Mouse (Mus musculus) midbrain, postnatal 0 days (tissue): ENCODE measurements around the gene Ptgdr2. TPM values are rescaled to one million over a fixed set of nuclear protein-coding genes. Genes with fewer than 3 reads are reported as not detected.

ENCODE experiments used
- ATAC-seq: fragments of 200-750 bp; cut with Nextera tagmentation; 2 replicates; pipeline ENCODE4 v1.8.0; 2017; ENCODE audit warnings: moderate number of reproducible peaks, mild to moderate bottlenecking, moderate TSS enrichment, moderate library complexity; ENCODE audit not compliant: low FRiP score
- DNase-seq: peaks from one replicate; pipeline ENCODE4 v3.0.0-alpha.2; 2015; ENCODE audit warnings: low spot score
- H3K27ac ChIP-seq: fragments of 300-500 bp; sonication (generic); 2 replicates; pipeline ENCODE4 v1.5.1; 2014; ENCODE audit warnings: low read depth, mild to moderate bottlenecking, low read length, mixed read lengths
- H3K27me3 ChIP-seq: fragments of 300-500 bp; sonication (generic); 2 replicates; pipeline ENCODE4 v1.6.1; 2014; ENCODE audit warnings: low read length, control low read depth, mixed read lengths; ENCODE audit not compliant: insufficient read depth
- H3K36me3 ChIP-seq: fragments of 300-500 bp; sonication (generic); 2 replicates; pipeline ENCODE4 v1.6.1; 2014; ENCODE audit warnings: low read length, control low read depth, mixed read lengths; ENCODE audit not compliant: insufficient read depth
- H3K4me1 ChIP-seq: fragments of 300-500 bp; sonication (generic); 2 replicates; pipeline ENCODE4 v1.6.1; 2014; ENCODE audit warnings: mild to moderate bottlenecking, control low read depth, antibody characterized with exemption, low read length, mixed read lengths; ENCODE audit not compliant: insufficient read depth
- H3K4me2 ChIP-seq: fragments of 300-500 bp; sonication (generic); 2 replicates; pipeline ENCODE4 v1.6.1; 2014; ENCODE audit warnings: low read depth, mild to moderate bottlenecking, low read length, mixed read lengths; ENCODE audit not compliant: poor library complexity, severe bottlenecking
- H3K4me3 ChIP-seq: fragments of 300-500 bp; sonication (generic); 2 replicates; pipeline ENCODE4 v1.5.1; 2014; ENCODE audit warnings: low read depth, mild to moderate bottlenecking, low read length, moderate library complexity
- H3K9ac ChIP-seq: fragments of 300-500 bp; sonication (generic); replicated peaks from 2 replicates; pipeline ENCODE4 v1.6.1; 2014; ENCODE audit warnings: mild to moderate bottlenecking, low read length, moderate library complexity, mixed read lengths; ENCODE audit not compliant: poor library complexity, severe bottlenecking
- H3K9me3 ChIP-seq: fragments of 300-500 bp; sonication (generic); 2 replicates; pipeline ENCODE4 v1.6.1; 2016; ENCODE audit warnings: low read length, control low read depth
- CTCF ChIP-seq: IDR thresholded peaks from 2 replicates; pipeline ENCODE4 v1.5.1; 2016; ENCODE audit warnings: antibody characterized with exemption, mild to moderate bottlenecking
- WGBS: fragments of 180-500 bp; shearing (Covaris S2); extraction: QIAGEN DNeasy Blood & Tissue Kit; methylation state at CpG from one replicate; pipeline ENCODE4 v1.1.7; 2014; 5-methylcytosine and 5-hydroxymethylcytosine counted together
- polyA plus RNA-seq: library from polyadenylated mRNA; unstranded; fragments of >200 nt; fragmentation: Nextera tagmentation; extraction: Ambion mirVana; gene quantifications from 2 replicates; pipeline ENCODE4 v1.2.1, GENCODE M21; 2015
- total RNA-seq: library from RNA; depleted of rRNA; stranded (reverse); fragments of >200 nt; gene quantifications from 2 replicates; pipeline ENCODE4 v1.2.3, GENCODE M21; 2014

Ptgdr2 gene
- total and polyA plus RNA-seq, 2 experiments from 2014 or later, result 0.16 to 1.4 TPM

GRCm38 (mm10) chr19:10947219-10947618, 10.3 kb downstream of the Ptgdr2 start:
- peaks cover 25% of the 10 kb centered on the region for H3K36me3 ChIP-seq
- H3K27ac ChIP-seq, result no peak overlapping the region
- peak overlapping the region; percentile 80 for H3K9ac ChIP-seq
- no peaks in the 10 kb centered on the region for H3K27me3 ChIP-seq
- TF ChIP-seq CTCF, result no peak
- DNase-seq, result no peak
- H3K4me2 ChIP-seq, result peak overlapping the region; percentile 100
- WGBS, result 92% methylated on average over 5 of the region's 5 CpGs
- ATAC-seq, result no peak
- H3K9me3 ChIP-seq, result no peaks in the 10 kb centered on the region
- peak overlapping the region; percentile 78 for H3K4me3 ChIP-seq
- peaks cover 17% of the 10 kb centered on the region; the same call in 1 of the 2 replicates for H3K4me1 ChIP-seq

GRCm38 (mm10) chr19:10948416-10948815, 11.5 kb downstream of the Ptgdr2 start:
- peak overlapping the region; percentile 100 for H3K4me2 ChIP-seq
- TF ChIP-seq CTCF, result no peak
- ATAC-seq, result 0 out of 2 replicates have a peak, but pooled peaks have one; percentile 1
- DNase-seq, result no peak
- no peak overlapping the region for H3K27ac ChIP-seq
- peak overlapping the region; percentile 80 for H3K9ac ChIP-seq
- H3K9me3 ChIP-seq, result no peaks in the 10 kb centered on the region
- H3K36me3 ChIP-seq, result peaks cover 17% of the 10 kb centered on the region
- H3K4me1 ChIP-seq, result peaks cover 17% of the 10 kb centered on the region; the same call in 1 of the 2 replicates
- H3K4me3 ChIP-seq, result peak overlapping the region; percentile 78
- WGBS, result under 1% methylated on average over 20 of the region's 20 CpGs
- no peaks in the 10 kb centered on the region for H3K27me3 ChIP-seq

GRCm38 (mm10) chr19:10949112-10949511, 12.2 kb downstream of the Ptgdr2 start, which contains the start of gene Ccdc86:
TSS of gene Ccdc86 (minus strand) at chr19:10949266.
- WGBS, result 0% methylated on average over 30 of the region's 30 CpGs
- Histone ChIP-seq H3K9me3 (no peaks in the 10 kb centered on the region), H3K4me2 (peak within 1 kb of the TSS; percentile 100), H3K36me3 (peaks cover 12% of the 10 kb centered on the region), H3K27ac (0 out of 2 replicates have a peak within 1 kb of the TSS, but pooled peaks have one; percentile 18), H3K4me1 (peaks cover 17% of the 10 kb centered on the region; the same call in 1 of the 2 replicates), H3K27me3 (no peaks in the 10 kb centered on the region), H3K9ac (peak within 1 kb of the TSS; percentile 80), H3K4me3 (peak within 1 kb of the TSS; percentile 78)
- peak; percentile 97 for ATAC-seq
- no peak for TF ChIP-seq CTCF
- DNase-seq, result peak; percentile 99

- no peaks in the 10 kb centered on the region for H3K27me3 ChIP-seq
- H3K4me3 ChIP-seq, result peak overlapping the region; percentile 78
- no peak for TF ChIP-seq CTCF
- peak overlapping the region; percentile 100 for H3K4me2 ChIP-seq
- H3K27ac ChIP-seq, result 0 out of 2 replicates have a peak overlapping the region, but pooled peaks have one; percentile 18
- peaks cover 17% of the 10 kb centered on the region; the same call in 1 of the 2 replicates for H3K4me1 ChIP-seq
- H3K36me3 ChIP-seq, result peaks cover 7% of the 10 kb centered on the region
- no peak overlapping the region; the same call in 1 of the 2 replicates for H3K9ac ChIP-seq
- WGBS, result 35% methylated on average over 9 of the region's 9 CpGs
- ATAC-seq (peak; percentile 20; the same call in 1 of the 2 replicates), DNase-seq (peak; percentile 18)
- no peaks in the 10 kb centered on the region for H3K9me3 ChIP-seq
These were observed 12.6 kb downstream of the Ptgdr2 start for GRCm38 (mm10) chr19:10949558-10949957.

GRCm38 (mm10) chr19:10952021-10952939, 15.3 kb downstream of the Ptgdr2 start:
- Histone ChIP-seq H3K27ac (0 out of 2 replicates have a peak overlapping the region, but pooled peaks have one; percentile 26), H3K9ac (no peak overlapping the region), H3K4me2 (no peak overlapping the region), H3K4me3 (no peak overlapping the region), H3K4me1 (peaks cover 9% of the 10 kb centered on the region; the same call in 1 of the 2 replicates), H3K27me3 (no peaks in the 10 kb centered on the region), H3K36me3 (no peaks in the 10 kb centered on the region), H3K9me3 (no peaks in the 10 kb centered on the region)
- DNase-seq (peak; percentile 50), ATAC-seq (no peak)
- 36% methylated on average over 11 of the region's 11 CpGs for WGBS
- TF ChIP-seq CTCF, result no peak
